Mouse (Mus musculus): ENCODE data around the gene Gtpbp10.

DNA sequence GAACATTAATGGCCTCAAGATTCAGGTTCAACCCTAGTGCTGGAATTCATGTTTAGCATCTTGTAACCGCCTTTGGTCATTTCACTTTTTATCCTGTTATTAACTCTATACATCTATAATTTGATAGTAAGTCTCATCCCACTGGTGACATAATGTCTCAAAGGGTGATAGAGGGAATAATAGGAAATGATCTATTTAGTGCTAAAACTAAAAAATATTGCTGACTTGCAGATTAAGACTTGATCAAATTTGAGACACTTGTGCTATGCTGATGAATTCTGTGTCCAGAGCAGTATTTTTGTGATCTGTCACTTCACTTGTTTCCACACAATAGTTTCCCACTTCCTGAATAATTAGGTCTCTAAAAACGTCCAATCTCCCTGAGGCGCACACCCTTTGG, 47.9 kb downstream of the Gtpbp10 start:
- TF ChIP-seq CTCF (IDR thresholded peaks at IDR 0.05; ENCODE audit: low read depth), result no peak
- no peak for TF ChIP-seq EP300 (IDR thresholded peaks at IDR 0.05; ENCODE audit: low read depth)
